Mouse (Mus musculus): ENCODE measurements at regions not wholly inside any gene's neighbourhood (a gene's known extent, or its start where the extent isn't known, plus 50 kb on each side); places are given as distances from the start of the nearest gene placed in this dataset.

DNA sequence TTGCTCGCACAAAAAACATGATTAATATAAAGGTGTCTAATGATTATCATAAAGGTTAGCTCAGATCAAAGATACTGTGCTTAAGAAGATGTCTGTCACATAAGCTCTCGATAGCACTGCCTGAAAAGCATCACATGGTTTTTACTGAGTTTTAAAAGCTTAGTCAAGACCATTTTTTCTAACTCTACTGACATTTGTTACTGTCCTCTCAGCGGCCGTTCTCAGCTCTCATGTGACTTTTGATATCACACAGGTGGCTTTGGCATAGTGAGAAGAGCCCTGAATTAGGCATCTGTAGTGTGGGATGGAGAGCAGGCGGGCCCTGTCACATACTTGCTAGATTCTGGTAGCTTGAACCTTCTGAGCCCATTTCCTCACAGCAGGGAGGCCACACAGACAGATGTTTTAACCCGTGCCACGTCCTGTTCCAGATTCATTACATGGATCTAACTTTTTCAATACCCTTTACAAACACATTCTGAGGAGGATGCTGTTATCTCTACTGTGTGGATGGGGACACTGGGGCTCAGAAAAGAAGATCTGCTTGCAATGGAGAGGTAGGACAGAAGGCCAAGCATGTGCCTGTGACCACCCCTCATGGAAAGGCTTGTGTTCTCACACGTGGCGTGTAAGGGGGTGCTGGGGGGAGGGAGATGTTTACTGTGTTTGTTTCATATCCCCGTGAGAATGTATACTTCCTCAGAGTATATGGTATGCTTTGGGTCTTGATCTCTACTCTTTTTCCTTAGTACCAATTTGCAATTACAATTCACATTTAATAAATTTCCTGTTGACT lies 187.0 kb upstream of the Zc3h12c start:
- no peaks in the 10 kb centered on the region for H3K27me3 ChIP-seq (ENCODE audit: control insufficient read depth, insufficient read depth, insufficient read length)
- no peaks in the 10 kb centered on the region for H3K36me3 ChIP-seq (ENCODE audit: control insufficient read depth, insufficient read depth)
- H3K79me2 ChIP-seq (ENCODE audit: control insufficient read depth, insufficient read depth) = no peaks in the 10 kb centered on the region
- no peak overlapping the region for H3ac ChIP-seq (ENCODE audit: control insufficient read depth, insufficient read length)
- no peak overlapping the region for H3K4me3 ChIP-seq
- TF ChIP-seq MYOD1 (IDR thresholded peaks at IDR 0.05; ENCODE audit: control insufficient read depth in 1 of 3, insufficient read length in 2 of 3, low read depth in 2 of 3) = no peak
- TF ChIP-seq TCF12 (IDR thresholded peaks at IDR 0.05; ENCODE audit: insufficient read depth, poor library complexity, severe bottlenecking) = no peak
- no peak for TF ChIP-seq TCF3 (IDR thresholded peaks at IDR 0.05; ENCODE audit: insufficient read length, low read depth)
- no peak for TF ChIP-seq MAX (IDR thresholded peaks at IDR 0.05; ENCODE audit: low read depth)
- TF ChIP-seq CEBPB (IDR thresholded peaks at IDR 0.05; ENCODE audit: insufficient read depth, poor library complexity, severe bottlenecking) = no peak
- TF ChIP-seq POLR2AphosphoS2 (IDR thresholded peaks at IDR 0.05; ENCODE audit: insufficient read length, low read depth) = no peak
- TF ChIP-seq POLR2A (IDR thresholded peaks at IDR 0.05; ENCODE audit: insufficient read length, low read depth) = no peak
- TF ChIP-seq USF1 (IDR thresholded peaks at IDR 0.05; ENCODE audit: low read depth) = no peak
- TF ChIP-seq MYOG (IDR thresholded peaks at IDR 0.05; ENCODE audit: control insufficient read depth in 1 of 3, insufficient read depth in 1 of 3, insufficient read length in 2 of 3, low read depth in 2 of 3) = no peak
- TF ChIP-seq SRF (IDR thresholded peaks at IDR 0.05; ENCODE audit: control insufficient read depth, insufficient read length, low read depth) = no peak
- no peak for TF ChIP-seq E2F4 (IDR thresholded peaks at IDR 0.05; ENCODE audit: insufficient read depth)
- TF ChIP-seq REST (IDR thresholded peaks at IDR 0.05; ENCODE audit: insufficient read depth, insufficient read length) = no peak
- no peak overlapping the region for H3K4me2 ChIP-seq (ENCODE audit: low read depth)

GRCm38 (mm10) chr9:52348536-52349527 lies 180.5 kb upstream of the Zc3h12c start:
- H3K79me2 ChIP-seq (ENCODE audit: control insufficient read depth, insufficient read depth) = no peaks in the 10 kb centered on the region
- no peak for TF ChIP-seq POLR2A (IDR thresholded peaks at IDR 0.05; ENCODE audit: insufficient read length, low read depth)
- TF ChIP-seq REST (IDR thresholded peaks at IDR 0.05; ENCODE audit: insufficient read depth, insufficient read length) = no peak
- TF ChIP-seq USF1 (IDR thresholded peaks at IDR 0.05; ENCODE audit: low read depth) = no peak
- TF ChIP-seq MYOG (IDR thresholded peaks at IDR 0.05; ENCODE audit: control insufficient read depth in 1 of 3, insufficient read depth in 1 of 3, insufficient read length in 2 of 3, low read depth in 2 of 3) = no peak
- TF ChIP-seq TCF3 (IDR thresholded peaks at IDR 0.05; ENCODE audit: insufficient read length, low read depth) = no peak
- TF ChIP-seq SRF (IDR thresholded peaks at IDR 0.05; ENCODE audit: control insufficient read depth, insufficient read length, low read depth) = no peak
- no peak for TF ChIP-seq TCF12 (IDR thresholded peaks at IDR 0.05; ENCODE audit: insufficient read depth, poor library complexity, severe bottlenecking)
- TF ChIP-seq POLR2AphosphoS2 (IDR thresholded peaks at IDR 0.05; ENCODE audit: insufficient read length, low read depth) = no peak
- no peak for TF ChIP-seq CEBPB (IDR thresholded peaks at IDR 0.05; ENCODE audit: insufficient read depth, poor library complexity, severe bottlenecking)
- no peak for TF ChIP-seq E2F4 (IDR thresholded peaks at IDR 0.05; ENCODE audit: insufficient read depth)
- no peak for TF ChIP-seq MYOD1 (IDR thresholded peaks at IDR 0.05; ENCODE audit: control insufficient read depth in 1 of 3, insufficient read length in 2 of 3, low read depth in 2 of 3)
- no peak for TF ChIP-seq MAX (IDR thresholded peaks at IDR 0.05; ENCODE audit: low read depth)
- no peak overlapping the region for H3ac ChIP-seq (ENCODE audit: control insufficient read depth, insufficient read length)
- H3K4me2 ChIP-seq (ENCODE audit: low read depth) = no peak overlapping the region
- no peaks in the 10 kb centered on the region for H3K27me3 ChIP-seq (ENCODE audit: control insufficient read depth, insufficient read depth, insufficient read length)
- no peaks in the 10 kb centered on the region for H3K36me3 ChIP-seq (ENCODE audit: control insufficient read depth, insufficient read depth)
- H3K4me3 ChIP-seq = no peak overlapping the region

- Histone ChIP-seq H3K36me3 (ENCODE audit: control insufficient read depth, insufficient read depth) (no peaks in the 10 kb centered on the region), H3K79me2 (ENCODE audit: control insufficient read depth, insufficient read depth) (no peaks in the 10 kb centered on the region), H3K4me3 (no peak overlapping the region), H3K27me3 (ENCODE audit: control insufficient read depth, insufficient read depth, insufficient read length) (no peaks in the 10 kb centered on the region), H3K4me2 (ENCODE audit: low read depth) (no peak overlapping the region), H3ac (ENCODE audit: control insufficient read depth, insufficient read length) (no peak overlapping the region)
- TF ChIP-seq E2F4 (IDR thresholded peaks at IDR 0.05; ENCODE audit: insufficient read depth) (no peak), SRF (IDR thresholded peaks at IDR 0.05; ENCODE audit: control insufficient read depth, insufficient read length, low read depth) (no peak), MYOD1 (IDR thresholded peaks at IDR 0.05; ENCODE audit: control insufficient read depth in 1 of 3, insufficient read length in 2 of 3, low read depth in 2 of 3) (no peak), REST (IDR thresholded peaks at IDR 0.05; ENCODE audit: insufficient read depth, insufficient read length) (no peak), TCF12 (IDR thresholded peaks at IDR 0.05; ENCODE audit: insufficient read depth, poor library complexity, severe bottlenecking) (no peak), POLR2A (IDR thresholded peaks at IDR 0.05; ENCODE audit: insufficient read length, low read depth) (no peak), MAX (IDR thresholded peaks at IDR 0.05; ENCODE audit: low read depth) (no peak), CEBPB (IDR thresholded peaks at IDR 0.05; ENCODE audit: insufficient read depth, poor library complexity, severe bottlenecking) (no peak), MYOG (IDR thresholded peaks at IDR 0.05; ENCODE audit: control insufficient read depth in 1 of 3, insufficient read depth in 1 of 3, insufficient read length in 2 of 3, low read depth in 2 of 3) (no peak), POLR2AphosphoS2 (IDR thresholded peaks at IDR 0.05; ENCODE audit: insufficient read length, low read depth) (no peak), TCF3 (IDR thresholded peaks at IDR 0.05; ENCODE audit: insufficient read length, low read depth) (no peak), USF1 (IDR thresholded peaks at IDR 0.05; ENCODE audit: low read depth) (no peak)
These were observed 176.0 kb upstream of the Zc3h12c start for GRCm38 (mm10) chr9:52344177-52344877.
